Mouse (Mus musculus) adrenal gland, adult (tissue): ENCODE results near the gene Nbl1.

Experiments used
- DNase-seq, 2 experiments: peaks; one replicate each; pipeline ENCODE4 v3.0.0; 2022 to 2023; ENCODE audit warnings: low spot score in 1 of 2; ENCODE audit not compliant: inconsistent age in 2 of 2

The Nbl1 gene

DNA sequence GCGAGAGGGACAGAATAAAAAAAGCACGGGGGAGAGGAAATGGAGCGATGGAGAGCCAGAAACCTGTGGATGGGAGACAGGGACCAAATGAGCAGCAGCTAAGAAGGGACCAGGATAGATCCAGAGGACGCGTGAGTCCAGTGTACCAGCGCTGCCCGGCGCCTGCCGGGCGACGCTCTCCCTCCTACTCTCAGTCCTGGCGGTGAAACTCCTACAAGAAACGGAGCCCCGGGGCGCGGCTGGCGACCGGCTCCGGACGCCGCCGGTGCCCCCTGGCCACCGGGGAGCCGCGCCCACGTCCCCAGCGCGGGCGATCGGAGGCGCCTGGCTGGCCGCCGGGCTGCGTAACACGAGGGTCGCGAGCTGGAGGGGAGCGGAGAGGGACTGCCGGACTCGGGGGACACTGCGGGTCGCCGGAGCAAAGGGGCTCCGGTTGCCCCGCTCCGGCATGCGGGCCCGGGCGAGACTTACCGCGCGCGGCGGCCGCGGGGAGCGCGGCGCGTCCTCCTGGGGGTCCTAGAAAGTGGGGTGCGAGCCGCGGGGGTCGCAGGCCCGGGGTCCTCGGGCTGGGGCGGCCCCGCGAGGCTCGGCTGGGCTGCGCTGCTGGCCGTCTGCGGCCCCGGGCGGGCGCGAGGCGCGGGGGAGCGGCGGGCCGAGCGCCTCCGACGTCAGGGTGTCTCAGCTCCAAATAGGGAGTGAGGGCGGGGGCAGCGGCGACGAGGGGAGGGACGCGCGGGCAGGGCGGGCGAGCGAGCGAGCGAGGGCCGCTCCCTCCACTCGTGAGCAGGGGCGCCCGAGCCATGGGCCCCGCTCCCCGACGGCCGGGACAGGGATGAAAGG is at the start of gene Nbl1:
Gene Nbl1, minus strand, starts transcription at position 638 of the 840 bp plus-strand sequence.
- peak; percentile 72 to 80 for DNase-seq

DNA sequence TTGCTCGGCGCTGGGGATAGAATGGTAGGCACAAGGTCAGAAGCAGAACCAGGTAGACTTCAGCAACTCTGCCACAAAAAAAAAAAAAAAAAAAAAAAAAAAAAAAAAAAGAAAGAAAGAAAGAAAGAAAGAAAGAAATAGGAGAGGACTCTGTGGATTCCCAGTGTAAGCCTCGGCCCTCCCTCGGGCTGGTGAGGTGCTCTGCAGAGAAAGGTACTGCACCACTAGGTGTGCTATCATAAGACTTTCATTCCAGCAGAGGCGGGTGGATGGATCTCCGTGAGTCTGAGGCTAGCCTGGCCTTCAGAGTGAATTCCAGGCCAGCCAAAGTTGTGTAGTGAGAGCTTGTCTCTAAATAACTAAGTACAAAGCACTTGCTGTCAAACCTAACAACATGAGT is 49.0 kb upstream of the Nbl1 start:
- DNase-seq, result no peak

DNA sequence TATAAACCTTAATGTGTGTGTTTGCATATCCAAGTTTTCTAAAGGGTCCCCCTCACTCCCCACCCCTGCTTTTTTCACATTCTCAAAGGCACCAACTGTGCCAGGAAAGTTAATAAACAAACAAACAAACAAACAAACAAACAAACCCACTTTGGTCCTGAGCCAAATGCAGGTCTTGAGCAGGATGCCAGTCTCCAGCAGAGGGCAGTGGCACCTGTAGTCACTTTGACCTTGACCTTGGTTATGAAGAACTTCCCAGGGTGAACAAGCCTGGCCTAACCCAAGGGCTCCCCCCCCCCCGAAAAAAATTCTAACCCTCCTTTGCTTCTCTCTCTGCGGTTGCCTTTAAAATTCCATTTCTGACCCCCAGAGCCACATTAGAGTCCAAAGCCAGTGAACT is 47.5 kb upstream of the Nbl1 start:
- no peak for DNase-seq

DNA sequence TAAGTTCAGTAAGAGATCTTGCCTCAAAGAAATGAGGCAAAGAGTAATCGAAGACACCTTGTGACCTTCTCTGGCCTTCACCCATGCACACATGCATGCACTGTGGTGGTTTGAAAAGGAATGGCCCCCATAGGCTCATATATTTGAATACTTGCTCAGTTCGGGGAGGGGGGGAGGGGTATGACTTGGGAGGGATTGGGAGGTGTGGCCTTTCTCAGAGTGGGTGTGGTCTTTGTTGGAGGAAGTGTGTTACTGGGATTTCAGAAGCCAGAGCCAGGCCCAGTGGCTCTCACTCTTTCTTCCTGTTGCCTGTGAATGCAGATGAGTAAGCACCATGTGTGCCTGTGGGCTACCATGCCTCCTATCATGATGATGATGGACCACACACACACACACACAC is 43.2 kb upstream of the Nbl1 start:
- no peak for DNase-seq

DNA sequence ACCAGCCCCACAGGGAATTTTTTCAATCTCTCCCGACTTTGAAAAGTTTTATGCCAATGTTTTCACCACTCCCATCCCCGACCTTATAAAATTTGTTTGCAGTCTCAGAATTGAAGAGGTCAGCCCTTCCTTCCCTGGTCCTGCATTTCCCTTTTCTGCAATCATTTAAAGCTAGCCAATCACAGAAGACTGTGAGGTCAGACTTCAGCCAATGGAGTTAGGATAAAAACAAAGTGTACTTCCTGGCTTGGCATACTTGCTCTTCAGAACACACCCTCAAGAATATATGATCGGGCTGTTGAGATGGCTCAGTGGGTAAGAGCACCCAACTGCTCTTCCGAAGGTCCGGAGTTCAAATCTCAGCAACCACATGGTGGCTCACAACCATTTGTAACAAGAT is 40.3 kb upstream of the Nbl1 start:
- DNase-seq, result no peak

DNA sequence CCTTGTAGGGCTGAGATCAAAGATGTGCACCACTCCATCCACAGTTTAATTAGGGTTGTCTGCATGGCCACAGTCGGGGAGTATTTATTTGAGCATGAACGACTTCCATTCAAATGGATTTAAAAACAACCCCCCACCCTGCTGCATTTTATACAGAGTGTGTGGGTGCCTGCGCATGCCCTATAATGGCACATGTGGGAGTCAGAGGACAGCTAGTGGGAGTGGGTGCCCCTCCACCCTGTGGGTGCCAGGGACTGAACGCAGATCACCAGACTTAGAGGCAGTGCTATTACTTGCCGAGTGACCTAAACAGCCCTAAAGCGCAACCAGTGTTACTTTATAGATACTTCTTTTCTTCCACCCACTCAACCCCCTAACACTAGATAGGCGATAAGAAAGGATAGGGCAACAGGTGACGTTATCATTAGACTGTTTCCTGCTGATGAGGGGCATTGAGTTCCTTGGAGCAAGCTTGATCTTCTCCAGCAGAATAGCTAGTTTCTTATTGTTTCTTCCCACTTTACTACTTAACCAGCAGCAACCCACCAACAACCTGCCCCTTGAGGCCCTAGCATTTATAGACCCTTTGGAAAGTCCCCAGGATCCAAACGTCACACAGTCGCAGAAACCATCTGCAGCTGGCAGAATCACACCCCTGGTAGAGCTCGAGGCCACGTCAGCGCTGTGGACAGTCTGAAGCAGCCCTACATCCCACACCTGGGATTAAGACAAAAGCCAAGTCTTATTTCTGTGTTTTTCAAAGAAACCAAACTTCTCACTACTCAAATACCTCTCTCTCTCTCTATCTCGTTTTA is 39.3 kb upstream of the Nbl1 start:
- no peak for DNase-seq

DNA sequence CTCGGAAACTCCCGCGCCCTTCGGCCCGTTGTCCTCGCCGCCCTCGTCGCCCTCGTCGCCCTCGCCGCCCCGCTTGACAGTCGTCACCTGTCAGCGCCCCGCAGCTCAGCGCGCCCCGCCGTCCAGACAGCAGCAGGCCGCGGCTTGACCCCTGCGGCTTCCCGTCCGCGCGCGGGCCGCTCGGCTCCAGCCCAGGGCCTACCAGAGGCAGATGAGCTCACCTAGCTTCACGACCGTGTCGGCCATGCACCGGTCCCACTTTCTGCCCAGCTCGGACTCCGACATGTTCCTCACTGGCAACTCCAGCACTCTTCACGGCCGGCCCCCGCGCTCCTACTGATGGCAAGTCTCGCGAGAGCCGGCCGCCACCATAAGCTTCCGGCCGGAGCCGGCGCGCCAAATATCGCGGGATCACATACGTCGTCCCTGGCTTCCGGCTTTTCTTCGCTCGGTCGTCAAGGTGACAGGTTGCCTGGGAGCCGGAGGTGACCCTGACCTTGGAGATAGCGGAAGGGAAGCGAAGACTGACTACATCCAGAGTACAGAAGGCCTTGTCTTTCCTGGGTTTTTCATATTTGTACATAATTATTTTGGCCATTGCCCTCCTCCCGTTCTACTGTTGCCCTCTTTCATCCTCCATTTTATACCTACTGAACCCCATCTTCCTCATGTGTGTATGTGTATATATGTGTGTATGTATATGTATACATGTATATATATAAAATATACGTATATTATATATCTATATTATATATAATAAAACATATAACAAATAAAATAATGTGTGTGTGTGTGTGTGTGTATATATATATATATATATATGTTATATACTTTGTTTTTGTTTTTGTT is 38.1 kb upstream of the Nbl1 start, which contains the start of gene Minos1:
Gene Minos1, minus strand, starts transcription at position 413 of the 849 bp plus-strand sequence.
- peak; percentile 99 for DNase-seq

DNA sequence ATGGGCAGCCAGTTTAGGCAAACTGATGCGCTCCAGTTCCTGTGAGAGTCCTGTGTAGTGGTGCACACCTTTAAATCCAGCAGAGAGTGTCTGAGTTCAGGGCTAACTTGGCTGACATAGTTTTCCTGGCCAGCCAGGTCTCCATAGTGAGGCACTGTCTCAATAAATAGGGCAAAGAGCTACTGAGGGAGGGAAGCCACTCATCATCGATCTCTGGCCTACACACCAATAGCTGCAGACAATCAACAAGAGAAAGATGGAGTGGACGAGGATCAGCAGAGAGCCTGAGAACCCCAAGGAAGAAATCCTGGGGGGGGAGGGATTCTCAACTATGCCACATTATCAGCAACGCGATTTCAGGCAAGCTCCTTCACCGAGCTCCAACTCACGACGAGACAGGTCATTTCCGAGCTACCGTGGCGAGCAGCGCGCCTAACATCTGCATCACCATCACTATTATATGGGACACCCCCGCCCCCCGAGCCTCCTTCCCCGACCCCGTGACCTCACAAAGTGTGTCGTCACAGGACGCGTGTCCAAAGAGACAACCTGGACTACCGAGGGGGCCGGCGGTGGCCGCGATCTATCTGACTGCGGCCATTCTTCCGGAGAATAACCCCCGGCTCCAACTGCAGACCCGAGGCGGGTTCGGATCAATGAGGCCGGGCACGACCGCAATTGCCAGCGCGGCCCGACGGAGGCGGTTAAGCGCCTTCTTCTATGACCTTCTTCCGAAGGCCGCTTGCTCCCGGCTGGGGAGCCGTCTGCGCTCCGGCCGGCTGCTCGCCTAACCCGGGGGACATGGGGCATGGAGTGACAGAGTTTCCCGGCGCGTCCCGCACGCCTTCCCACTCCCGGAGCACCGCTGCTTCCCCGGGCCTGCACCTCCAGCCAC is 37.3 kb upstream of the Nbl1 start:
- no peak for DNase-seq

DNA sequence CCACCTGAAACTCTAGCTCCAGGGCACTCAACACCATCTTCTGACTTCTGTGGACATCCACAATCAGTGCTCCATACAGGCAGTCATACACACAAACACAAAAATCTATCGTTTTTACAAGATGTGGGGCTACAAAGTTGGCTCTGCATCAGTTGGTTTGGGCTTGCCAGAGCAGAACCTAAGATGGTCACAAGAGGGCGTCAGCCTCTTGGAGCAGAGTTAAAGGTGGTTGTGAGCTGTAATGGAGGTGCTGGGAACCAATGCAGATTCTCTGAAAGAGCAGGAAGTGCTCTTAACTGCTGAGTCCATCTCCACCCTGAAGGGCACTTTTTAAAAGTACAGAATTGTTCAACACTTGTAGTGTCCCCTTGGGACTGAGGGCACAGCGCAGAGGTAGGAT is 33.7 kb upstream of the Nbl1 start:
- no peak for DNase-seq

DNA sequence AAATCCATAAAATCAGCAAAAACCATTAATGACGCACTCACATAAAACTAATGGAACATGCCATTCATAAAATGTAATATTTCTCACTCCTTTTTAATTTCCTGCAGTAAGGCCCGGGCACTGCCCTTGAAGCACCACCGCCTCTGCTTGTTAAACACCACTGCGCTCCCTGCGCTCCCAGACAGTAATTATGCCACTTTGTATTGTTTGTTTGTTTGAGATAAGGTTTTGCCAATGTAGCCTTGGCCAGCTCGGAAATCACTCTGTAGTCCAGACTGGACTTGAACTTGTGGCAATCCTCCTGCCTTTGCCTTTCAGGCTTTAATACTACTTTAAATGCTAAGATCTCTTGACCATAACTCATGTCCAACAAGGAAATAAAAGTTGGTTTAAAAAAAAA is 32.1 kb upstream of the Nbl1 start:
- DNase-seq, result no peak

DNA sequence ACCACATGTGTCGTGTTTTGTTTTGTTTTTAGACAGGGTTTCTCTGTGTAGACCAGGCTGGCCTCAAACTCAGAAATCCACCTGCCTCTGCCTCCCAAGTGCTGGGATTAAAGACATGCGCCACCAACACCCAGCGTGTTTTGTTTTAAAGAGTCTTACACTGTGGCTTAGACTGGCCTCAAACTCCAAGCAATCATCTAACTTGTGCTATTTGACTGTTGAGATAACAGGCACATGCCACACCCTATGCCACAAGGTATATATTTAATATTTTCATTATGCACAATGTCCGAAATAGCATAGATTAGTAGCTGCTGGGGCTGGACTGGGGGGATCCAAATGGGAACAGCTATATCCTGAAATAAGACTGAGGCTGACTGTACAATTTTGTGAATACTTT is 29.8 kb upstream of the Nbl1 start:
- no peak for DNase-seq

DNA sequence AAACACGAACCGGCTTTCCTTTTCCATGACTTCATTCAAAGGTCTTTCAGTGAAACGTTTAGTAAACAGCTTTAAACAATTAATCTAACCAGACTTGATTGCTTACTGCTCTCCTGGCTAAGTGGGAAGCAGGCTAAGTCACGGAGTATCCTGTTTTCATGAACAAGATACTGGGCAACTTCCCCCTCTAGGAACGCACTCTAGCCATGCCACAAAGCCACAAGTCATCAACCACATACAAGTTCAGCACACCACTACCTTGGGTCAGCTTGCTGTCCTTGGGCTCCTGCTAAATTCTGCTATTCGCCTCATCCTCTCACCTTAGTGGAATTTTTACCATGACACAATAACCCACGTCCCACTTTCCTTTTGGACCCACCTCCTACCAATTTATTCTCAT is 28.2 kb upstream of the Nbl1 start:
- DNase-seq, result no peak

DNA sequence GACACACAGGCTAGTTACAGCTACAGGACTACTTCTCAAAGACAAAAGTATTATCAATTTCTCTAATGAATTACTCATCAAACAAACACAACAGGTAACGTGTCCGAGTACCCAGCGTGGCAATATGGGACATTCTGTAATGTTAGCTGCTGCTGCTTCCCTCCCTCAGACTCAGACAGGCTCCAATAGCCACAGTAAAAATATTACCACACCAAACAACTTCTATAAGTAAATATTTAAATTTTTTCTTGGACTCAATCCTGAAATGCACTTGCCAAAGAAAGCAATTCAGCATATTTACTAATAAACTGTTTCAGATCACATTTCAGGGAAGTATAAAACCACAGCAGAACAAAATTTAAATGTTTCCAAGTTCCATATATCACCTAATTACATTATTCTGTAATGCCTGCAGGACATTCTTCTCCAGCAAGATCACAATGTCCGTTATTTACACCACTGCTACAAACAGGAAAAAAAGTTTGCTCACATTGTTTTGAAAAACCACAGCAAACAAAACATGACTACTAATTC is 27.6 kb upstream of the Nbl1 start:
- no peak for DNase-seq

DNA sequence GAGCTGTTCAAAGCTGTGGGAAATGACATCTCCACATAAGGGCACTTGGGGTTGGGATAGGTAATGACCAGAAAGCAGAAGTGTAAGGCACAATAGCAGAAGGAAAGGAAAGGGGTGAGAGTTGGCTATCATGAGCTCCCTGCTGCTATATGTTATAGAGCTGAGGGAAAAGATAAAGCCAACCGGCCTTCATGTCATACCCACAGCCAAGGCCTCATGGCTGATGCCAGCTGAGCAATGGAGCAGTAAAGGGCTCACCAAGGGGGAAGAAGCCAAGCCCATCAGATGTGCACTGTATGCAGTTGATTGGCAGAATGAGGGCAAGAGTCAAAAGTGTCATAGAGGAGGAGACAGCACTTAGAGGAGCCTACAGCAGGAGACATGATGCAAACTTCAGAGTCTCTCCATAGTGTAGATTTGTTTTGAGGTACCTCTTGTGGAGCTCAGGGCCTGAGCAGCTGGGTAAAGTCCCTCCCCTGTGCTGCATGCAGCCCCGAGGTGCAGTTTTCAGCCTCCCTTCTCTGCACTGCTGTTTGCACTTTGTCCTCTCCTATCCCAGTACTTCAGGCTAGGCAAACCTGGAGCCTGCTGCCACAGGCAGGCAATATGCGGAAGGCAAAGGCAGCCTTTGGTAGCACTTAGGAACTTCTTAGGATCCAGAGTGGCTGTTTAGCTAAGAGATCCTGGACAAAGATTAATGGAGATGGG is 23.7 kb upstream of the Nbl1 start:
- DNase-seq, result no peak

DNA sequence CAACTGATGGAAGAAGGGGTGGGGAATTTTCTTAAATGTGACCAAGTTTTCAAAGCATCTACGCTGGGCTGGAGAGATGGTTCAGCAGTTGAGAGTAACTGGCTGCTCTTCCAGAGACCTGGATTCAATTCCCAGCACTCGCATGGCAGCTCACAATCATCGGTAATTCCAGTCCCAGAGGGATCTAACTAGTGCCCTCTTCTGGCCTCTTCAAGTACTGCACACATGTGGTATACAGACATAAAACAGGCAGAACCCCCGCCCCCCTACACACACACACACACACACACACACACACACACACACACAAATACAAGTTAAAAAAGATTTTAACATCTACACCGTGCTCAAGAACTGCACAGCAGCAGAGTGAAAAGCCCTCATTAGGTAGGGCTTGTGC is 22.9 kb upstream of the Nbl1 start:
- DNase-seq, result peak in 1 of 2 experiments; percentile 35

DNA sequence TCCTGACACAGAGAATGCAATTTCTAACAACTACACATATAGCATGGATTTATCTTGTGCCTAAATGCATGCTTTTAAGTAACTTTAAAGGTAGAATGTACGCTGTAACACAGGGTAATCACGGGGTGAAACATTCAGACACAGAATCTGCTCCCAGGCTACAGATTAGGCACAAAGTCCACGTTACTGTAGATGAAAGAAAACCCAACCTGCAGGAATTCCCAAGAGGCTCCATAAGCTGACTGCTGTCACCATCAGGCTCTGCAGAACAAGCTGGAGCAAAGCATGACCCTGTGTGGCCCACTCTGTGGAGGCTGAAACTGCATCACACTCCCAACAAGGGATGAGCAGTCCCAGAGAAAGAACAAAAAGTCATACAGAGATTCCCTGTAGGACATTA is 19.7 kb upstream of the Nbl1 start:
- DNase-seq, result no peak

DNA sequence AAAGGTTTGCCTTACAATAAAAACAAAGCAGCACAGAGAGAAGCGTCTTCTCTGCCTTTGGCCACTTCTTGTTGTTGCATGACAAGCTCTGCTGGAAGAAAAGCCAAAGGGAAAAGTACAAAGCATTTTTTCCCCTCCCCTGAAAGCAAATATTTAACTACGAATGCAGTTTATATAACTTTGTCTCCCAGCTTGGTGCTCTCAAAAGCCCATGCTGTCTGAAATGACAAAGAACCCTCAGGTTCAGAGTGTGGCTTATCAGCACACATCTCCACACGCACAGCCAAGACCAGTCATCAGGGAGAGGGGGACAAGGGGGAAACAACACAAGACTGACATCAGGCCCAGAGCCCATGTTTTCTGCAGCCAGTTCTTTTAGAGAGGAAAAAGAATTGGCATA is 18.6 kb upstream of the Nbl1 start:
- DNase-seq, result no peak

DNA sequence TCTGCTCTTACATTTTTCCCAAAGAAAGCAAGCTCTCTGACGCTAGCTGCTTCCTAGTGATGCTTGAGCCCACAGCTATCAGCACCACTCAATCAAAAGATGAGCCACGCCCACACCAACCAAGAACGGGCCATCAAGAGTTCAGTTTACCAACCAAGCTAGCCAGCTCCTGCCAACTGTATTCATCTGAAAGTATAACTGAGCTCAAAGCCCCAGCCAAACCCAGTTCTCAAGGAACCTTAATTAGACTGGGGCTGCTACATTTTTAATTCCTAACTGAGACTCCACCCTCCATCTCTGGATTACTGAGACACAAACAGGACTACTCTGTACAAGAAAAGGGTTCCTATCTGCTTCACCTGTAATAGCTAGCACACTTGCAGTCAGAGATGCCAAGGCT is 18.1 kb upstream of the Nbl1 start:
- no peak for DNase-seq

DNA sequence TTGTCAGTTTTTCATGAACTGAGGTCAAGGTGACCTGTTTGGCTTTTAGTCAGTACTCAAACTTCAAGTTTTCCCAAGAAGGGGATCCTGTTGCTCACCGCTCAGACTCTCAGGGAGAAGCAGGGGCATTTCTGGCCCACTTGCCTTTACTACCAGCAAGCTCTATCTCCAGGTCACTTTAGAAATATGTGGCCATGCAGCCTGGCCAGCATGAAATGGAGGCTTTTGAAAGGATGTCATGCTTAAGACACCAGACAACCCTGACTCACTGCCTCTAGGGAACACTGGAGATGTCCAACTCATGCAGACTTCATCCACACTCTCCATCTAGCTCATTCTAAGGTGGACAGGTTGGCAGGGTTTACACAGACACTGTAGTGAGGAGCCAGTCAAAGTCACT is 12.7 kb upstream of the Nbl1 start:
- peak in 1 of 2 experiments; percentile 63 for DNase-seq
